Mouse (Mus musculus) olfactory bulb, adult 2 months (tissue): Measurements from ENCODE around the gene Slc9a2.

ENCODE experiments used
- CTCF ChIP-seq: fragments of 200-500 bp; IDR thresholded peaks from 2 replicates; pipeline ENCODE4 v1.5.1; 2012; ENCODE audit warnings: low read depth, mild to moderate bottlenecking, low read length, moderate library complexity; ENCODE audit not compliant: insufficient read depth
- POLR2A ChIP-seq: fragments of 200-500 bp; IDR thresholded peaks from 2 replicates; pipeline ENCODE4 v1.6.1; 2012; ENCODE audit warnings: mild to moderate bottlenecking, low read depth, low read length, moderate library complexity; ENCODE audit not compliant: insufficient read depth

- TF ChIP-seq CTCF = no peak
- no peak for TF ChIP-seq POLR2A
Observed at GRCm38 (mm10) chr1:40727404-40727803, 47.0 kb downstream of the Slc9a2 start.
